Mouse (Mus musculus) B cell, adult 2 months (primary cell): ENCODE results near the gene Slc4a3.
A peak's percentile ranks its signal among the peaks of the same experiment; 100 is the strongest.

Source experiments
- DNase-seq, 2 experiments: peaks; one replicate each; pipeline ENCODE4 v3.0.0; 2022

Slc4a3 gene

GRCm38 (mm10) chr1:75545965-75546956, at the start of gene Slc4a3:
Gene Slc4a3, plus strand, starts transcription at chr1:75546266.
- DNase-seq, result peak; percentile 37 to 38

DNA sequence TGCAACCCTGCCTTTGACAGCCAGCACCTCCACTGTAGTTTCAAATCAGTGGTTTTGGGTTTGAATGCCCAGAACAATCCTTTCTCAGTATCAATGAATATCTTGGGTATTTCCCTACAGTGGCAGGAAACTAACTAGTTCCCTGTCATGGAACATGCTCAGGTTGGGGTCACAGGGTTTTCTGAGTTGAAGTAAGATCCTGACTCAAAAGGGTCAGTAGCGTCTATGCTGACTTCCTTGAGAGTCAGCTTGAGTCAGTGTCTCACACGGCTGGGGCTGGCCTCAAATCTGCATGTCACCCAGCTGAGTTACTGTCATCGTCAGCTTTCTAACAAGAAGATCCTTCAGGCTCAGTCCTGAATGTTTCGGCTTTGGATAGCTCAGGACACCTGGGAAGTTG, 47.2 kb upstream of the Slc4a3 start:
- DNase-seq, result no peak

GRCm38 (mm10) chr1:75499441-75499840, 46.6 kb upstream of the Slc4a3 start:
- DNase-seq, result peak in 1 of 2 experiments; percentile 34

- no peak for DNase-seq
Measured at GRCm38 (mm10) chr1:75501905-75502304, 44.2 kb upstream of the Slc4a3 start.

GRCm38 (mm10) chr1:75502945-75503650, 43.0 kb upstream of the Slc4a3 start:
- DNase-seq, result no peak

GRCm38 (mm10) chr1:75503651-75503980, 42.5 kb upstream of the Slc4a3 start:
- no peak for DNase-seq

DNA sequence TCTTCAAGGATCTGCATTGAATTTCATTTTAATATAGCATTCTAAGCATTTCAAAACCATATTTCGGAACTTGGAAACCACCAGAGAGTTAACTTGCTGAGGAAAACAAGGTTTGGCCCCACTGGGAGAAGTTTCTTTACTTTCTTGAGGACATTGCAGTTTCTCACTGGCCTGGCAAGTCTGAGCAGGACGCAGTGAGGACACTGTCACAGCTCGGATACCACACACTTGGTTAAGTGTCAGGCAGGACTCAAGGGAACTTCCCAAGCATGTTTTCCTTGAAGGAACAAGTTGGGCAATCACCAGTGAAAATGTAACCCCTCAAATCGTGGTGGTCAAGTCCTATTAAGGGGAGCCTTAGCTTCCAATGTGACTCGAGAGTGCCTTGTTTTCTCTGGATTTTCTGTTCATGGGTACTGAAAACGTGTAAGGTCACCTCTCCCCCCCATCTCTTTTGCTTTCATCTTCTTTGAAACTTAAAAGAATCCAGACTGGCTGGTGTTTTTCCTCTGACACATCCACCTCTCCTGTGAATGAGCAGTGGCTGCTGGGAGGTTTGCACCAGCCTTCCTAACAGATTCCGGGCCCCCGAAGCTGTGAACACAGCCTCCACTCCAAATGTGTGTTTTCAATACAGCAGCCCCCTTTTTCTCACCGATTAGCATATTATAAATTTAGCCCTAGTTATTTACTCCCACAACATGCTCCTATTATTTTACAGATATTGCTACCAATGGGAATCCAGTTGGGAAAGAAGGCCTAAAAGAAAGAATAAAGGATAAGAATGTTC, 41.6 kb upstream of the Slc4a3 start:
- DNase-seq, result no peak

DNA sequence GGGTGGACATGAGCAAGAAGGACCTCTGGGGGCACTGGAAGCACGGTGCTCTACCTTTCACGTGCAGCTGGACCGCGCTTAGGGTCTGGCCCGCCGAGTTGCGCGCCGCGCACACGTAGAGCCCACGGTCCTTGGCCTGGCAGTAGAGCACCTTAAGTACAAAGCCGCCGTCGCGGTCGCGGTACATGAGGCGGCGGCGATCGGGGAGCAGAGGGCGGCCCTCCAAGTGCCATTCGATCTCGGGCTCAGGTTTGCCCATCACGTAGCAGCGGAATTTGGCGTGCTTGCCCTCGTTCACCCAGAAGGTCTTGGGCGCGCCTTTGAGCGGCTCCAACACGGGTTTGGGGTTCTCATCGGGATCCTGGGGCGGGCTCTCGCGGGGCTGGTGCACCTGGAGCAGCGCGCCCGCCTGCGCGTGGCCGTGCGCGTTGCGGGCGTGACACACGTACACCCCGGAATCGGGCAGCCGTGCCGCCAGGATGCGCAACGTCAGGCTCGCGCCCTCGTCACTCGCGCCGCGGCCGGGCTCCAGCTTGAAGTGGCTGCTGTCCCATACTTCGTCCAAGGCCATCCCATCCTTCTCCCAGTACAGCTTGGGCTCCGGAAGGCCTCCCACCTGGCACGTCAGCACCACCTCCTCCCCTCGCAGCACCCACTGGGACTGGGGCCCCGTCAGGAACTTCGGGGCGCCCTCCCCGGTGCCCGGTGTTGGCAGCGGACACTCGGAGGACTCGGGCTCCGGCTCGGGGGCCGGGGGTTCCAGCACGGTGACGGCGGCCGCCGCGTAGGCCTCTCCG, 40.7 kb upstream of the Slc4a3 start:
- DNase-seq, result peak; percentile 18 to 27

DNA sequence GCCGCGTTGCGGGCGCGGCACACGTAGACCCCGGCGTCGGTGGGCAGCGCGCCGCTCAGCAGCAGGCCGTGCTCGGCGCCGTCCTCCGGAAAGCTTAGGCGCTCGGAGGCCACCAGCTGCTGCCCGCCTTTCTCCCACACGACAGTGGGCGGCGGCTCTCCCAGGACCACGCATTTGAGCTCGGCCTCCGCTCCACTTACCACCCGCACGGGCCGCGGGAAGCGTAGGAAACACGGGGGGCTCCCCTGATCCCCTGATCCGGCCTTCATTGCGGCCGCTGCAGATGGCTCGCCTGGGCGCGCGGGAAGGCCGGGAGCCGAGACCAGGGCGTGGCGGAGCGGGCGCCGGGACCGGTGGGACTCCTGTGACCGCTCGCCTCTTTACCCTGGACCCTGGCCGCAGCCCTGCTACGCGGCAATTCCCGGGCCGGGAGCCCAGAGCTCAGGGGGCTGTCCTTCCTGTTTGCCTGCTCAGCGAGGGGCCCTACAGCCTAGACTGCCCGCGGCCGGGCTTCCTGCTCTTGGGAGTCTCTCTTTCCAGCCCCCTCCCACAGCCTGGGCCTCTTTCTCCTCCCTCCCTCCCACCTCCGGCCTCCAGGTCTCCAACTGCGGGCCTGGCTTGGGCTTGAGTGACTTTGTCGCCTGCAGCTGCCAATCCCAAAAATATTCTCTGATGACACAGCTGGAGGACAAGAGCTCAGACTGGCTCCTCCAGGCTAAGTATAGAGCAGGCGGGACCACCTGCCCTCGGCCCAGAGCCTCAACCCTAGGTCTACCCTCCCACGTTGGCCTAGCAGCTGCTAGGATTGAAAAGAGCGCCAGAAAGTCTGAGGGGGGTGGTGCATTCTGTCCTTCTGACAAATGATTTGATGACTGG, 39.9 kb upstream of the Slc4a3 start, which contains the start of gene Obsl1:
TSS of gene Obsl1 (minus strand) at position 497 of the 876 bp plus-strand sequence.
- DNase-seq, result no peak

DNA sequence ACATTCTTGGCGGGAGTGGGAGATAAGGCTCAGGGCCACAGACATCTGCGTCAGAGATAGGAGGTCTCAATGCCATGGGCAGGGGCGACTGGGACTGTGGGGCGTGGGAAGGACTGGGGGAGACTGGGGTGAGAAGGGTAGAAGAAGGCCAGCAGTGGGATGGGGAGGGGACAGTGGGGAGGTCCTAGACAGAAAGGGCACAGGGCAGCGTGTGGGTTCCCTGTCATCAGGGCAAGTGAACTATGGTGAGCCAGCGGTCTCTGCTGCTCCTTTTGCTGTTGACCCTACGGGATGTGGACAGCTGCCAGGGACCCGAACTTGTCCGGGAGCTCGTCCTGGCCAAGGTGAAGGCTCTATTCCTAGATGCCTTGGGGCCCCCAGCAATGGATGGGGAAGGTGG, 39.1 kb upstream of the Slc4a3 start, which contains the start of gene Inha:
TSS of gene Inha (plus strand) at position 72 of the 400 bp plus-strand sequence.
- DNase-seq, result no peak

DNA sequence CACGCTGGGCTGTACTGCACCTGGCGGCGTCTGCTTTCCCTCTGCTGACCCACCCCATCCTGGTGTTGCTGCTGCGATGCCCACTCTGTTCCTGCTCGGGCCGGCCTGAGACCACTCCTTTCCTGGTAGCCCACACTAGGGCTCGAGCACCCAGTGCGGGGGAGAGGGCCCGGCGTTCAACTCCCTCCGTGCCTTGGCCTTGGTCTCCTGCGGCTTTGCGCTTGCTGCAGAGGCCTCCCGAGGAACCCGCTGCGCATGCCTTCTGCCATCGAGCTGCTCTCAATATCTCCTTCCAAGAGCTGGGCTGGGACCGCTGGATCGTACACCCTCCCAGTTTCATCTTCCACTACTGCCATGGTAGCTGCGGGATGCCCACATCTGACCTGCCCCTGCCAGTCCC, 36.5 kb upstream of the Slc4a3 start:
- no peak for DNase-seq

- DNase-seq, result no peak
Measured at GRCm38 (mm10) chr1:75510154-75510553, 35.9 kb upstream of the Slc4a3 start.

DNA sequence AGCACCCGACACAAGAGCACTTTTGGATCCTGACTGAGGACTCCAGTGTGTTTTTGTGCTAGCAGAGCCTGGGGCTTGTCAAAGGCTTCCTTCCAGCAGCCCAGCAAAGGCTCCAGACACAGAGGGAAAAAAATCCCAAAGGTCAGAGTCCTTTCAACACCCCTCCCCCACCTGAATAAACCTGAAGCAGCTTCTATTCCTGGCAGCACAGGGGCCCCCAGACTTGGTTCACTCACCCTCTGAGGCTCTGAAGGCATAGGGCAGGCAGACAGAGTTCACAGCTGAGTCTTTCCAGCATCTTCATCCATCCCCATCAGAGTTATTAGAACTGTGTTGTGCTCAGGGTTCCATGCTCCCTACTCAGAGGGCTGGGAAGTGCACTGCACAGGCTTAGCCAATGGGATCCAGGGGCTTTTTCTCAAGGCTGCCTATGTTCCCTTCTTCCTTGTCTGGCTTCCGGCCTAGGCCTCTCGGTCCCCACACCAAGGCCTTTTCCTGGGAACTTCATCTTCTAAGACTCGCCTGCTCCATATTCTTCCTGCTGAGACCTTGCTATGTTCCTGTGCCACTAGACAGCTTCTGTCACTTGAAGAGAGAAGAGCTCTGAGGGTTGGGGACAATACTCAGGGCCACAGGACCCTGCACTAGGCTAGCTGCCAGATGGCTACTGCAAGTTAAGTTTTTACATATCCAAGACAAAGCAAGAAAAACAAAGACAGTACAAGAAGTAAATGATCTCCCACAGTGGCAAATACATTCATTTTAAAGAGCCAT, 34.4 kb upstream of the Slc4a3 start:
- no peak for DNase-seq

DNA sequence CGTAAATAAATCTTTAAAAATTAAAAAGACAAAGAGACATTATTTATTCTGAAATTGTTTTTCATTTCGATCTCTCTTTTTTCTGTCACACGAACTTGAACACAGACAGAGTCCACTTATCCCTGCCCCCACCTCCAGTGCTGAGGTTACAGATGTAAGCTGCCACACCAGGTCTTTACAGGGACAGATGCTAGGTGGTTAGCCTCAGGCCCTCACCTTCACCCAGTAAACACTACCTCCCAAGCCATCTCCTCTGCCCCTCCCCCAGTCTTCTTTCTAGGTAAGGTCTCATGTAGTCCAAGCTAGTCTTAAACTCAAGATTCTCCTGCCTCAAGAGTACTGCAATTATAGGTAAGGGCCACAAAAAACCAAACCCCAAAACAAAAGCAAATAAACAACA, 33.5 kb upstream of the Slc4a3 start:
- DNase-seq, result no peak

- no peak for DNase-seq
Measured at GRCm38 (mm10) chr1:75516703-75517380, 29.2 kb upstream of the Slc4a3 start.

DNA sequence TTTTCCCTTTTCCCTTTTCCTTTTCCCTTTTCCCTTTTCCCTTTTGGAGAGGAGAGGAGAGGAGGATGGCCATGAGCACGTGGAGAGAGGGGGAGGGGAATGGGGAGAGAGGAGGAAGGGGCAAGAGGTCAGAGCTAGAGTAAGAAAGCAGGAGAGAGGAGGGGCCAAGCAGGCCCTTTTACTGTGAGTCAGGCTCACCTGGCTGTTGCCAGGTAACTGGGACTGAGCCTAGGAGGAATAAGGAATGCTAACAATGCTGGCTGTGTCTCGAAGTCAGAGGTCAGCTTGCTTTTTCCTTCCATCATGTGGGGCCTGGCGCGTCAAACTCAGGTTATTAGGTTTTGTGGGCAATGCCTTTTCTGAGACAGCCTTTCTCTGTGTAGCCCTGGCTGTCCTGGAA, 28.1 kb upstream of the Slc4a3 start:
- no peak for DNase-seq

DNA sequence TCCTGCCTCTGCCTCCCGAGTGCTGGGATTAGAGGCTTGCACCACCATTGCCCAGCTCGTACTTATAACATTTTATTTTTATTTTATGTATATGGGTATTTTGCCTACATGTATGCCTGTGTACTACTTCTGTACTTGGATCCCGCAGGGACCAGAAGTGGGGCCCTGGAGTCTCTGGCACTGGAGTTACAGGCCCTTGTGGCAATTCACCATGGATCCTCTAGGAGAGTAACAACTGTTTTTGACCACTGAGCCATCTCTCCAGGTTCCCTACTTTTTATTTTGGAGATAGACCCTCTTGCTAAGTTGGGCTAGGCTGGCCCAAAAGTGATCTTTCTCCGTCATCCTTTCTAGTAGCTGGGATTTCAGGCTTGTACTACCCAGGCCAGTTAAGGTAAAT, 27.6 kb upstream of the Slc4a3 start:
- DNase-seq, result no peak

GRCm38 (mm10) chr1:75519576-75519975, 26.5 kb upstream of the Slc4a3 start:
- DNase-seq, result no peak

GRCm38 (mm10) chr1:75521321-75522031, 24.6 kb upstream of the Slc4a3 start, which contains the start of gene Stk11ip:
Gene Stk11ip, plus strand, starts transcription at chr1:75521529.
- peak; percentile 96 for DNase-seq
